Mouse (Mus musculus): Measurements from ENCODE around the gene Rad51d. TPM values are rescaled to one million over a fixed set of nuclear protein-coding genes. Genes with fewer than 3 reads are reported as not detected.

Rad51d gene
- polyA plus RNA-seq, 1 experiment from 2014 or later, result 14.8 TPM

GRCm38 (mm10) chr11:82889524-82890341 is 681 bp downstream of the Rad51d start:
- Histone ChIP-seq H3K4me2 (peak overlapping the region; percentile 85), H3K27me3 (replicated peaks) (0 out of 2 replicates have a peak, but pooled peaks cover 3% of the 10 kb centered on the region), H3K9ac (peak overlapping the region; percentile 62), H3K4me3 (replicated peaks) (peak overlapping the region; percentile 61), H3K4me1 (peaks cover 15% of the 10 kb centered on the region), H3K36me3 (no peaks in the 10 kb centered on the region), H3K9me3 (no peaks in the 10 kb centered on the region), H3K27ac (peak overlapping the region; percentile 70)
- peak; percentile 15; the same call in 1 of the 2 replicates for ATAC-seq (ENCODE audit: insufficient read depth, low FRiP score, low read depth)
- WGBS, result 6% methylated on average over 28 of the region's 31 CpGs

- 0 out of 2 replicates have a peak, but pooled peaks cover 3% of the 10 kb centered on the region for H3K27me3 ChIP-seq (replicated peaks)
- no peaks in the 10 kb centered on the region for H3K36me3 ChIP-seq
- WGBS, result 32% methylated on average over 10 of the region's 10 CpGs
- H3K9ac ChIP-seq, result peak overlapping the region; percentile 13; the same call in 1 of the 2 replicates
- peak; percentile 29; the same call in 1 of the 2 replicates for ATAC-seq (ENCODE audit: insufficient read depth, low FRiP score, low read depth)
- no peak overlapping the region for H3K27ac ChIP-seq
- no peaks in the 10 kb centered on the region for H3K9me3 ChIP-seq
- H3K4me2 ChIP-seq, result peak overlapping the region; percentile 85
- H3K4me1 ChIP-seq, result peaks cover 15% of the 10 kb centered on the region
- H3K4me3 ChIP-seq (replicated peaks), result peak overlapping the region; percentile 61; the same call in 1 of the 2 replicates
Observed at GRCm38 (mm10) chr11:82888491-82888946, 1.9 kb downstream of the Rad51d start.

DNA sequence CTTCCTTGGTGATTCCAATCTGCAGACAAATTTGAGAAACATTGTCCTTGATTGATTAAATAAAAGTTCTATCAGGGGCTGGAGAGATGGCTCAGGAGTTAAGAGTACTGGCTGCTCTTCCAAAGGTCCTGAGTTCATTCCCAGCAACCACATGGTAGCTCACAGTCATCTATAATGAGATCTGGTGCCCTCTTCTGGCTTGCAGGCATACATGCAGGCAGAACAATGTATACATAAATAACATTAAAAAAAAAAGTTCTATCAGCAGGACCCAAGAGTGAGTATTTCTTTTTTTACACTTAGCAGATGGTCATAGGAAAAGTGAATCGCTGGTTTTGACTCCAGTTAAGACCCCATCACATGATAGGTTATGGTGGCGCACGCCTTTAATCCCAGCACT is 3.9 kb downstream of the Rad51d start:
- Histone ChIP-seq H3K36me3 (no peaks in the 10 kb centered on the region), H3K4me3 (replicated peaks) (no peak overlapping the region), H3K9ac (no peak overlapping the region), H3K27ac (no peak overlapping the region), H3K27me3 (replicated peaks) (0 out of 2 replicates have a peak, but pooled peaks cover 2% of the 10 kb centered on the region), H3K4me2 (no peak overlapping the region), H3K4me1 (peaks cover 15% of the 10 kb centered on the region), H3K9me3 (no peaks in the 10 kb centered on the region)
- WGBS, result 86% methylated on average over 3 of the region's 3 CpGs
- no peak for ATAC-seq (ENCODE audit: insufficient read depth, low FRiP score, low read depth)

DNA sequence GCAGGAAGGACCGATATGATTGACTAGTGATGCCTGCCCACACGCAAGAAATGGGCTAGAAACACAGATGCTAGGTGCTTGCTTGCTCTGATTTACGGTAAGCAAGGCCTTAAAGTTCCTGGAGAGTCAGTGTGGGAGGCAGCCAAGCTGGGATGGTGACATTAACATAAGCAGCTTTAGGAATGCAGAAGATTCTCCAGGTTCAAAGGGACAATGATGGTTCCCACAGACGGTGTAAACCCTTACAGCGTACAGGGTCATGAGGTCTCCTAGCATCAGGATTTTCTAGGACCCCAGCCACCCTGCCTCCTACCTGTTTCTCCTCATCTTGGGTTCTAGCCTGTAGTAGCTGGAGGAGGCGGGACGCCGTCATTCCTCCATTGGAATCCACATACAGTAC is 7.2 kb downstream of the Rad51d start:
- Histone ChIP-seq H3K27ac (no peak overlapping the region), H3K36me3 (no peaks in the 10 kb centered on the region), H3K4me3 (replicated peaks) (no peak overlapping the region), H3K4me1 (peaks cover 5% of the 10 kb centered on the region), H3K9me3 (no peaks in the 10 kb centered on the region), H3K27me3 (replicated peaks) (no peaks in the 10 kb centered on the region), H3K9ac (no peak overlapping the region), H3K4me2 (no peak overlapping the region)
- ATAC-seq (ENCODE audit: insufficient read depth, low FRiP score, low read depth), result no peak
- 68% methylated on average over 8 of the region's 8 CpGs for WGBS

GRCm38 (mm10) chr11:82877726-82878344 is 12.6 kb downstream of the Rad51d start:
- H3K4me2 ChIP-seq, result no peak overlapping the region
- 85% methylated on average over 7 of the region's 7 CpGs for WGBS
- H3K9ac ChIP-seq, result no peak overlapping the region
- H3K27me3 ChIP-seq (replicated peaks), result no peaks in the 10 kb centered on the region
- no peaks in the 10 kb centered on the region for H3K4me1 ChIP-seq
- H3K4me3 ChIP-seq (replicated peaks), result no peak overlapping the region
- no peaks in the 10 kb centered on the region for H3K9me3 ChIP-seq
- no peaks in the 10 kb centered on the region for H3K36me3 ChIP-seq
- no peak for ATAC-seq (ENCODE audit: insufficient read depth, low FRiP score, low read depth)
- no peak overlapping the region for H3K27ac ChIP-seq

GRCm38 (mm10) chr11:82875631-82876030 is 14.8 kb downstream of the Rad51d start:
- Histone ChIP-seq H3K36me3 (no peaks in the 10 kb centered on the region), H3K4me1 (no peaks in the 10 kb centered on the region), H3K27ac (no peak overlapping the region)

DNA sequence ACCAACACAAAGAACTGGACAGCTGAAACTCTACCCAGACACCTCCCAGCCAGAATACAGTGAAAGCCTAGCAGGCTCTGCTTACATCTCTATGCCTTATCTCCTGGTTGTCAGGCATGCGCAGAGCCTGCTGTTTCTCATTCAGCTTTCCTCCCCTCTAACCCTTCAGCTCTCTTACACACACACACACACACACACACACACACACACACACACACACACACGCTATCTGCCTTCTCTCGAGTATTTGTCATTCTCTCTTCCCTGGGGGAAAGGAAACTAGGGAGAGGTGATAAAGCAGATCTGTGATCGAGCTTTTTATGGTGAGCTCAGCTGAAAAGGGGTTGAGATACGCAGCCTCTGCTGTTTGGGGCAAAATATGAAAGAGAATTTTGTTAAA is 15.5 kb downstream of the Rad51d start:
- Histone ChIP-seq H3K27ac (no peak overlapping the region), H3K4me2 (no peak overlapping the region), H3K4me3 (replicated peaks) (no peak overlapping the region), H3K9ac (no peak overlapping the region), H3K36me3 (no peaks in the 10 kb centered on the region), H3K27me3 (replicated peaks) (no peaks in the 10 kb centered on the region), H3K9me3 (no peaks in the 10 kb centered on the region), H3K4me1 (no peaks in the 10 kb centered on the region)
- no peak for ATAC-seq (ENCODE audit: insufficient read depth, low FRiP score, low read depth)
- WGBS, result 36% methylated on average over 5 of the region's 5 CpGs

More at GRCm38 (mm10) chr11:82875631-82876030, 14.8 kb downstream of the Rad51d start:
- no peak overlapping the region for H3K4me2 ChIP-seq
- no peak overlapping the region for H3K9ac ChIP-seq
- H3K27me3 ChIP-seq (replicated peaks), result no peaks in the 10 kb centered on the region
- WGBS, result 85% methylated on average over 5 of the region's 5 CpGs
- no peak overlapping the region for H3K4me3 ChIP-seq (replicated peaks)
- no peak for ATAC-seq (ENCODE audit: insufficient read depth, low FRiP score, low read depth)
- H3K9me3 ChIP-seq, result no peaks in the 10 kb centered on the region

GRCm38 (mm10) chr11:82871031-82871446 is 19.4 kb downstream of the Rad51d start, which contains the start of gene Rffl:
TSS of gene Rffl (minus strand) at chr11:82871210.
- peak within 1 kb of the TSS; percentile 76 for H3K9ac ChIP-seq
- ATAC-seq (ENCODE audit: insufficient read depth, low FRiP score, low read depth), result peak; percentile 98
- H3K36me3 ChIP-seq, result no peaks in the 10 kb centered on the region
- H3K27ac ChIP-seq, result peak within 1 kb of the TSS; percentile 80
- H3K4me1 ChIP-seq, result no peaks in the 10 kb centered on the region
- peak within 1 kb of the TSS; percentile 95 for H3K4me3 ChIP-seq (replicated peaks)
- under 1% methylated on average over 43 of the region's 43 CpGs for WGBS
- H3K27me3 ChIP-seq (replicated peaks), result no peaks in the 10 kb centered on the region
- no peaks in the 10 kb centered on the region for H3K9me3 ChIP-seq
- H3K4me2 ChIP-seq, result peak within 1 kb of the TSS; percentile 57

DNA sequence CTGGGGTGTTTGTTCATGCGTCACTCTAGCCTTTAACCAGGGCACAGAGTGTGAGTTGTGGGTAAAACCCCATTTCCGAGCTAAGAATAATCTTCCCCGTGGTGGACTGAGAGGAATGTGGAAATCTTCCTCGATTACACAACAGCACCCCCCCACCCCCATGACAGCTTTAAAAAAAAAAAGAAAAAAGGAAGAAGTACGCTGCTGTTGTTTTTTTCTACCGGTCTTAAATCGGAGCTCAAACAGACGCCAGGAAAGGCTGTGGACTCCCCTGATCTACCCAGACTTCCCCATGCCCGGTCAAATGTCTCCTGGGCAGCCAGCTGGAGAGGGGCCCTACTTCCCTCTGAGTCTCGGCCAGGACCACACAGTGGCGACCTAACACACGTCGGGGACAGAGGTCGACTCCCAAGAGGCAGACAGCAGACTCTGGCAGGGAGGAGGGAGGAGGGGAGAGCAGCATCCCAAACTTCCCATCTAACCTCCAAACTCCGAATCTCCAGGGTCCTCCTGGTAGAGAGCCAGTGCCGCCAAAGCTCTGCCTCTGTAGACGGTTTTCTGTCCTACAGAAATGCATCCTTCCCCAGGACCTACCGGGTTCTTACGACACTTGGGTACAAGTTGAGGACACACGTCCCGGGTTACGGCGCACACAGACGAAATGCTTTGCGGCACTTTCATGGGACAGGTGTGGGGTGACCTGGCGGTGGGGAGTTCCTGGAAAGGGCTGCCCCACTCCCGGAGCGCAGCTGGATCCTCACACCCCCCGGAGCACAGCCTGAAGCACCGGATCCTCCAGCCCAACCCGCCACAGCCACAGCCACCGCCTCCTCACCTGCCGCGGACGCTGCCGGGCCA is 20.0 kb downstream of the Rad51d start:
- no peaks in the 10 kb centered on the region for H3K4me1 ChIP-seq
- H3K9me3 ChIP-seq, result no peaks in the 10 kb centered on the region
- peak overlapping the region; percentile 57 for H3K4me2 ChIP-seq
- H3K4me3 ChIP-seq (replicated peaks), result peak overlapping the region; percentile 95
- no peaks in the 10 kb centered on the region for H3K27me3 ChIP-seq (replicated peaks)
- H3K36me3 ChIP-seq, result no peaks in the 10 kb centered on the region
- H3K9ac ChIP-seq, result peak overlapping the region; percentile 76
- peak; percentile 45; the same call in 1 of the 2 replicates for ATAC-seq (ENCODE audit: insufficient read depth, low FRiP score, low read depth)
- 1% methylated on average over 32 of the region's 36 CpGs for WGBS
- H3K27ac ChIP-seq, result peak overlapping the region; percentile 80

DNA sequence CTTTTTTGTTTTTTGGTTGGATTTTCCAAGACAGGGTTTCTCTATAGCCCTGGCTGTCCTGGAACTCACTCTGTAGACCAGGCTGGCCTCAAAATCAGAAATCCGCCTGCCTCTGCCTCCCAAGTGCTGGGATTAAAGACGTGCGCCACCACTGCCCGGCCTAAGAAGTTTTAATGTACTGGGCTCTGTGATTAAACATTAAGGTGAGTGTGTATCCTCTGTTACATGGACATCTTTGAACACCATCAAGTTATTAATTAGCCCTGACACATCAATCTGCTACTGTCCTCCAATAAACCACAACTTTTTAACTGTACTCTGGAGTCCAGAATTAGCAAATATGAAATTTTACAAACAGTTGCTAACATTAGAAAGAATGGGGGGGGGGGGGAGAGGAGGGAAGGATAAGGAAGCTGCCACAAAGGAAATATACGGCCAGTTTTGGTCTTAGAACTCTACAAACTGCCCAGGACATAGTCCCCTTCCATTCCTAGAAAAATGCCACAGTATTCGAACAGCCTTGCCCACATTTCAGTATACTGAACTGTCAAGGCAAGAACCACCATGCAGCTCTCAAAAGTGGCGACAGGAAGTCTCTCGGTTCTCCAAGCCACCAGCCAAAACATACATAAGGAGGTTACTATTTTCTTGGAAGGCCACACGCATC is 20.8 kb downstream of the Rad51d start:
- H3K27ac ChIP-seq, result peak overlapping the region; percentile 11; the same call in 1 of the 2 replicates
- H3K4me3 ChIP-seq (replicated peaks), result peak overlapping the region; percentile 95

DNA sequence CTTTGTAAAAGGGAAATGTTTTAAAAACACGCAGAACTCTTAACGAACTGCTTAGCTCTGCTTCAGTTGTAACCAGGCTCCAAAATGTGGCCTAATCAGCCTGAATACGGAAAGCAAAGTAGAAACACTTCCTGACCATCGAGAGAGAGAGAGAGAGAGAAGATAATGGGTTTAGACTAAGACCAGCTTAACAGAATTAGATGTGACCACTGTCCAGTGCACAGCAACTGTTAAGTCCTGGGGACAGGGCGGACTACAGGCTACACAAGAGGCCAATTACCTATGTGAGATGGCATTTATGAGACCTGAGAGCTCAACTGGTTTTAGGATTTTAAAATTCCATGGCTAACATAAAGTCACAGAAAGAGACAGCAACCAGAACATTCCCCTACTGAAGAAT is 22.5 kb downstream of the Rad51d start:
- Histone ChIP-seq H3K9me3 (no peaks in the 10 kb centered on the region), H3K36me3 (no peaks in the 10 kb centered on the region), H3K9ac (no peak overlapping the region), H3K4me3 (replicated peaks) (no peak overlapping the region), H3K27me3 (replicated peaks) (no peaks in the 10 kb centered on the region), H3K27ac (no peak overlapping the region), H3K4me1 (no peaks in the 10 kb centered on the region), H3K4me2 (no peak overlapping the region)
- no peak for ATAC-seq (ENCODE audit: insufficient read depth, low FRiP score, low read depth)
- WGBS, result 69% methylated on average over 5 of the region's 5 CpGs

More for the DNA sequence above, 20.8 kb downstream of the Rad51d start:
- no peaks in the 10 kb centered on the region for H3K4me1 ChIP-seq
- no peaks in the 10 kb centered on the region for H3K36me3 ChIP-seq
- H3K4me2 ChIP-seq, result peak overlapping the region; percentile 57
- no peaks in the 10 kb centered on the region for H3K27me3 ChIP-seq (replicated peaks)
- ATAC-seq (ENCODE audit: insufficient read depth, low FRiP score, low read depth), result no peak
- H3K9me3 ChIP-seq, result no peaks in the 10 kb centered on the region
- WGBS, result 59% methylated on average over 9 of the region's 9 CpGs
- no peak overlapping the region for H3K9ac ChIP-seq
